Mouse (Mus musculus) myocyte (in vitro differentiated cells): ENCODE measurements around the gene Vps54. TPM values are rescaled to one million over a fixed set of nuclear protein-coding genes. Genes with fewer than 3 reads are reported as not detected.

Experiments used
- H3K27me3 ChIP-seq: one replicate; pipeline ENCODE4 v1.6.1; 2011; ENCODE audit not compliant: control insufficient read depth, insufficient read depth, insufficient read length
- H3K36me3 ChIP-seq: one replicate; pipeline ENCODE4 v1.6.1; 2011; ENCODE audit not compliant: control insufficient read depth, insufficient read depth
- H3K4me2 ChIP-seq: one replicate; pipeline ENCODE4 v1.6.1; 2011; ENCODE audit warnings: low read depth, control low read depth
- H3K4me3 ChIP-seq: one replicate; pipeline ENCODE4 v1.5.1; 2011; ENCODE audit warnings: mild to moderate bottlenecking, control low read depth, moderate library complexity
- H3K79me2 ChIP-seq: one replicate; pipeline ENCODE4 v1.6.1; 2011; ENCODE audit not compliant: control insufficient read depth, insufficient read depth
- H3ac ChIP-seq: one replicate; pipeline ENCODE4 v1.6.1; 2011; ENCODE audit not compliant: control insufficient read depth, insufficient read length
- CEBPB ChIP-seq: IDR thresholded peaks from 2 replicates; pipeline ENCODE4 v1.6.1; 2011; ENCODE audit warnings: mild to moderate bottlenecking, moderate library complexity; ENCODE audit not compliant: poor library complexity, insufficient read depth, severe bottlenecking
- E2F4 ChIP-seq: IDR thresholded peaks from one replicate; pipeline ENCODE4 v1.6.1; 2011; ENCODE audit warnings: mild to moderate bottlenecking, control low read depth, moderate library complexity; ENCODE audit not compliant: insufficient read depth
- MAX ChIP-seq: IDR thresholded peaks from one replicate; pipeline ENCODE4 v1.6.1; 2011; ENCODE audit warnings: low read depth, mild to moderate bottlenecking, control low read depth
- MYOD1 ChIP-seq, 3 experiments: IDR thresholded peaks; one replicate each; pipeline ENCODE4 v1.6.1; 2011; ENCODE audit warnings: control low read depth in 2 of 3, low read depth in 2 of 3, mild to moderate bottlenecking in 2 of 3, moderate library complexity in 1 of 3; ENCODE audit not compliant: insufficient read length in 2 of 3, control insufficient read depth in 1 of 3
- MYOG ChIP-seq, 3 experiments: IDR thresholded peaks; one replicate each; pipeline ENCODE4 v1.6.1; 2011; ENCODE audit warnings: control low read depth in 2 of 3, low read depth in 2 of 3, mild to moderate bottlenecking in 2 of 3; ENCODE audit not compliant: insufficient read length in 2 of 3, control insufficient read depth in 1 of 3, insufficient read depth in 1 of 3
- POLR2A ChIP-seq: IDR thresholded peaks from one replicate; pipeline ENCODE4 v1.6.1; 2011; ENCODE audit warnings: low read depth, mild to moderate bottlenecking, control low read depth, moderate library complexity; ENCODE audit not compliant: insufficient read length
- POLR2AphosphoS2 ChIP-seq: IDR thresholded peaks from one replicate; pipeline ENCODE4 v1.6.1; 2011; ENCODE audit warnings: low read depth, control low read depth; ENCODE audit not compliant: insufficient read length
- REST ChIP-seq: IDR thresholded peaks from one replicate; pipeline ENCODE4 v1.6.1; 2011; ENCODE audit warnings: mild to moderate bottlenecking, control low read depth, moderate library complexity; ENCODE audit not compliant: insufficient read depth, insufficient read length
- SRF ChIP-seq: IDR thresholded peaks from one replicate; pipeline ENCODE4 v1.6.1; 2011; ENCODE audit warnings: low read depth; ENCODE audit not compliant: control insufficient read depth, insufficient read length
- TCF12 ChIP-seq: IDR thresholded peaks from one replicate; pipeline ENCODE4 v1.6.1; 2011; ENCODE audit warnings: mild to moderate bottlenecking, control low read depth; ENCODE audit not compliant: poor library complexity, insufficient read depth, severe bottlenecking
- TCF3 ChIP-seq: IDR thresholded peaks from one replicate; pipeline ENCODE4 v1.6.1; 2011; ENCODE audit warnings: low read depth, control low read depth; ENCODE audit not compliant: insufficient read length
- USF1 ChIP-seq: IDR thresholded peaks from one replicate; pipeline ENCODE4 v1.6.1; 2011; ENCODE audit warnings: low read depth, mild to moderate bottlenecking, control low read depth, moderate library complexity
- polyA plus RNA-seq: library from polyadenylated mRNA; unstranded; fragments of >200 nt; fragmentation: generic; extraction: Trizol; gene quantifications from one replicate; pipeline ENCODE4 v1.2.1, GENCODE M21; 2012; ENCODE audit warnings: missing spikeins

Gene Vps54
- polyA plus RNA-seq, 1 experiment = 4.1 TPM

GRCm38 (mm10) chr11:21235821-21236220, 3.3 kb upstream of the Vps54 start:
- no peak for TF ChIP-seq REST
- TF ChIP-seq MAX = no peak
- TF ChIP-seq CEBPB = no peak
- no peak for TF ChIP-seq TCF12
- no peak for TF ChIP-seq SRF
- TF ChIP-seq USF1 = no peak
- no peak for TF ChIP-seq POLR2AphosphoS2
- TF ChIP-seq TCF3 = no peak
- TF ChIP-seq POLR2A = no peak
- no peak for TF ChIP-seq MYOG (IDR thresholded peaks at IDR 0.05; ENCODE audit: control insufficient read depth in 1 of 3, insufficient read depth in 1 of 3, insufficient read length in 2 of 3, low read depth in 2 of 3)
- TF ChIP-seq E2F4 = no peak
- TF ChIP-seq MYOD1 (IDR thresholded peaks at IDR 0.05; ENCODE audit: control insufficient read depth in 1 of 3, insufficient read length in 2 of 3, low read depth in 2 of 3) = no peak
- no peak overlapping the region for H3ac ChIP-seq

GRCm38 (mm10) chr11:21236996-21237395, 2.1 kb upstream of the Vps54 start:
- no peak overlapping the region for H3K4me3 ChIP-seq
- H3K79me2 ChIP-seq = peaks cover 26% of the 10 kb centered on the region
- no peaks in the 10 kb centered on the region for H3K27me3 ChIP-seq
- no peak overlapping the region for H3K4me2 ChIP-seq
- H3K36me3 ChIP-seq = no peaks in the 10 kb centered on the region
- no peak overlapping the region for H3ac ChIP-seq
- TF ChIP-seq SRF (no peak), MYOG (IDR thresholded peaks at IDR 0.05; ENCODE audit: control insufficient read depth in 1 of 3, insufficient read depth in 1 of 3, insufficient read length in 2 of 3, low read depth in 2 of 3) (no peak), MAX (no peak), E2F4 (no peak), TCF3 (no peak), MYOD1 (IDR thresholded peaks at IDR 0.05; ENCODE audit: control insufficient read depth in 1 of 3, insufficient read length in 2 of 3, low read depth in 2 of 3) (no peak), TCF12 (no peak)

More at GRCm38 (mm10) chr11:21235821-21236220, 3.3 kb upstream of the Vps54 start:
- Histone ChIP-seq H3K79me2 (peaks cover 15% of the 10 kb centered on the region), H3K27me3 (no peaks in the 10 kb centered on the region), H3K4me2 (no peak overlapping the region), H3K4me3 (no peak overlapping the region), H3K36me3 (no peaks in the 10 kb centered on the region)

DNA sequence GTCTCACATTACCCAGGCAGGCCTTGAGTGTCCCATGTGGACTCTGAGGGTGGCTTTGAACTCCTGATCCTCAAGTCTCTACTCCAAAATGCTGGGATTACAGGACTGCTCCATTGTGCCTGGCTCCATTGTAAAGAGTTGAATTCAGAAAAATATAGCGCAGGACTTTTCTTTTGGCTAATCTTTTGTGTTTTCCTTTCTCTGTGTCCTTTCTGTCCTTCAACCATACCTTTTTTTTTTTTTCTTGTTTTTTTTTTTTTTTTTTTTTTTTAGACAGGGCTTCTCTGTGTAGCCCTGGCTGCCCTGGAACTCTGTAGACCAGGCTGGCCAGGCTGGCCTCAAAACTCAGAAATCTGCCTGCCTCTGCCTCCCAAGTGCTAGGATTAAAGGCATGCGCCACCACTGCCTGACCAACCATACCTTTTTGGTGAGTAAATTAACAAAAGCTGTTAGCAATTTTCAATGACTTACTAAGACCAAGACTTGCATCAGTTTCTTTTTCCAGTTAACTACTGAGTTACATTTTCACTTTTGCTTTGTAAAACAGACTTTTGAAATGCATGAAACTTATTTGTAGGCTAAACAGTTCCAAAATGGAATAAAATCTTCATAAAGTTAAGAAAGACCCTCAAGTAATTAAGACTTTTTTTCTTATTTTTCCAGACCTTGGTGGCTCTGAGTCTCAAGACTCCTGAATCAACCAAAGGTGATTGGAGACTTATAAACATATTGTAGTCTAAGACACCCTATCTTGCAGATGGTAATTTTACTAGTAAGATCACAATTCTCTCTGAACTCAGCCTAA, 1.4 kb upstream of the Vps54 start:
- Histone ChIP-seq H3K4me3 (peak overlapping the region; percentile 43), H3K36me3 (no peaks in the 10 kb centered on the region), H3K79me2 (peaks cover 33% of the 10 kb centered on the region), H3ac (peak overlapping the region; percentile 100), H3K4me2 (peak overlapping the region; percentile 87), H3K27me3 (no peaks in the 10 kb centered on the region)
- TF ChIP-seq POLR2AphosphoS2 = no peak
- no peak for TF ChIP-seq E2F4
- no peak for TF ChIP-seq MYOG (IDR thresholded peaks at IDR 0.05; ENCODE audit: control insufficient read depth in 1 of 3, insufficient read depth in 1 of 3, insufficient read length in 2 of 3, low read depth in 2 of 3)
- no peak for TF ChIP-seq MAX
- no peak for TF ChIP-seq TCF12
- TF ChIP-seq CEBPB = no peak
- no peak for TF ChIP-seq MYOD1 (IDR thresholded peaks at IDR 0.05; ENCODE audit: control insufficient read depth in 1 of 3, insufficient read length in 2 of 3, low read depth in 2 of 3)
- TF ChIP-seq REST = no peak
- no peak for TF ChIP-seq TCF3
- no peak for TF ChIP-seq SRF
- TF ChIP-seq POLR2A = no peak
- TF ChIP-seq USF1 = no peak

GRCm38 (mm10) chr11:21238279-21239020, 631 bp upstream of the Vps54 start:
- peak; percentile 83 for TF ChIP-seq POLR2A
- peak; percentile 75 for TF ChIP-seq POLR2AphosphoS2
- TF ChIP-seq CEBPB = no peak
- H3K4me3 ChIP-seq = peak overlapping the region; percentile 43

More at GRCm38 (mm10) chr11:21238279-21239020, 631 bp upstream of the Vps54 start:
- H3ac ChIP-seq = peak overlapping the region; percentile 100
- peak overlapping the region; percentile 87 for H3K4me2 ChIP-seq
- H3K27me3 ChIP-seq = no peaks in the 10 kb centered on the region
- H3K79me2 ChIP-seq = peaks cover 41% of the 10 kb centered on the region
- H3K36me3 ChIP-seq = no peaks in the 10 kb centered on the region
